Mouse (Mus musculus) C2C12 (cell line): ENCODE data around the gene Cluap1. TPM values are rescaled to one million over a fixed set of nuclear protein-coding genes. Genes with fewer than 3 reads are reported as not detected.

Source experiments
- H3K27me3 ChIP-seq: one replicate; pipeline ENCODE4 v1.6.1; 2011; ENCODE audit not compliant: control insufficient read depth, insufficient read depth, insufficient read length
- H3K36me3 ChIP-seq: one replicate; pipeline ENCODE4 v1.6.1; 2011; ENCODE audit not compliant: control insufficient read depth, insufficient read depth
- H3K4me3 ChIP-seq: one replicate; pipeline ENCODE4 v1.5.1; 2011; ENCODE audit warnings: mild to moderate bottlenecking, control low read depth; ENCODE audit not compliant: poor library complexity, insufficient read depth, severe bottlenecking
- H3K79me2 ChIP-seq: one replicate; pipeline ENCODE4 v1.6.1; 2011; ENCODE audit not compliant: control insufficient read depth, insufficient read depth
- H3K79me3 ChIP-seq: one replicate; pipeline ENCODE4 v1.6.1; 2011; ENCODE audit warnings: low read depth, control low read depth
- H3ac ChIP-seq: one replicate; pipeline ENCODE3; 2011; ENCODE audit warnings: low read depth; ENCODE audit not compliant: control insufficient read depth, insufficient read length
- CEBPB ChIP-seq: IDR thresholded peaks from one replicate; pipeline ENCODE4 v1.6.1; 2011; ENCODE audit warnings: low read depth, mild to moderate bottlenecking, control low read depth, moderate library complexity
- CTCF ChIP-seq: IDR thresholded peaks from one replicate; pipeline ENCODE4 v1.5.1; 2011; ENCODE audit not compliant: control insufficient read depth, insufficient read depth, insufficient read length
- FOSL1 ChIP-seq: IDR thresholded peaks from one replicate; pipeline ENCODE4 v1.8.0; 2011; ENCODE audit warnings: mild to moderate bottlenecking, low read length; ENCODE audit not compliant: poor library complexity, insufficient read depth, severe bottlenecking
- MAX ChIP-seq: IDR thresholded peaks from one replicate; pipeline ENCODE4 v1.6.1; 2011; ENCODE audit warnings: mild to moderate bottlenecking, control low read depth
- MYOD1 ChIP-seq: IDR thresholded peaks from one replicate; pipeline ENCODE4 v1.6.1; 2011; ENCODE audit warnings: low read depth; ENCODE audit not compliant: control insufficient read depth, insufficient read length
- MYOG ChIP-seq: IDR thresholded peaks from one replicate; pipeline ENCODE4 v1.6.1; 2011; ENCODE audit not compliant: control insufficient read depth, insufficient read length; ENCODE audit errors: extremely low read depth
- USF1 ChIP-seq: IDR thresholded peaks from one replicate; pipeline ENCODE4 v1.6.1; 2011; ENCODE audit warnings: low read depth, mild to moderate bottlenecking, control low read depth, moderate library complexity
- polyA plus RNA-seq: library from polyadenylated mRNA; unstranded; fragments of >200 nt; fragmentation: generic; extraction: Trizol; gene quantifications from one replicate; pipeline ENCODE4 v1.2.1, GENCODE M21; 2012; ENCODE audit warnings: missing spikeins

The Cluap1 gene
- polyA plus RNA-seq, 1 experiment: 7.7 TPM

GRCm38 (mm10) chr16:3896046-3896445 is 12.6 kb upstream of the Cluap1 start:
- Histone ChIP-seq H3K79me2 (peaks cover 17% of the 10 kb centered on the region), H3K36me3 (peaks cover 59% of the 10 kb centered on the region), H3ac (no peak overlapping the region), H3K27me3 (no peaks in the 10 kb centered on the region), H3K79me3 (peaks cover 3% of the 10 kb centered on the region), H3K4me3 (no peak overlapping the region)
- TF ChIP-seq CTCF (no peak), MYOD1 (no peak), MAX (no peak), USF1 (no peak)

GRCm38 (mm10) chr16:3896553-3896952 is 12.0 kb upstream of the Cluap1 start:
- Histone ChIP-seq H3ac (no peak overlapping the region), H3K4me3 (no peak overlapping the region), H3K27me3 (no peaks in the 10 kb centered on the region), H3K36me3 (peaks cover 64% of the 10 kb centered on the region), H3K79me3 (peaks cover 3% of the 10 kb centered on the region), H3K79me2 (peaks cover 12% of the 10 kb centered on the region)
- TF ChIP-seq MYOD1 (no peak), MAX (no peak), CTCF (no peak), MYOG (no peak)

GRCm38 (mm10) chr16:3907471-3907870 is 1.1 kb upstream of the Cluap1 start:
- H3K27me3 ChIP-seq: no peaks in the 10 kb centered on the region
- TF ChIP-seq CTCF (no peak), USF1 (no peak), CEBPB (no peak), MYOD1 (no peak), FOSL1 (no peak), MYOG (no peak), MAX (no peak)
- H3K79me3 ChIP-seq: peaks cover 5% of the 10 kb centered on the region
- peaks cover 18% of the 10 kb centered on the region for H3K79me2 ChIP-seq
- peaks cover 30% of the 10 kb centered on the region for H3K36me3 ChIP-seq
- no peak overlapping the region for H3ac ChIP-seq
- no peak overlapping the region for H3K4me3 ChIP-seq

GRCm38 (mm10) chr16:3909118-3909517 is 517 bp downstream of the Cluap1 start:
- Histone ChIP-seq H3ac (peak overlapping the region; percentile 89), H3K79me2 (peaks cover 18% of the 10 kb centered on the region), H3K4me3 (peak overlapping the region; percentile 35), H3K79me3 (peaks cover 5% of the 10 kb centered on the region), H3K27me3 (no peaks in the 10 kb centered on the region), H3K36me3 (peaks cover 15% of the 10 kb centered on the region)
- no peak for TF ChIP-seq MYOD1
- no peak for TF ChIP-seq USF1
- no peak for TF ChIP-seq MYOG
- TF ChIP-seq FOSL1: no peak
- TF ChIP-seq CEBPB: no peak
- TF ChIP-seq CTCF: no peak
- no peak for TF ChIP-seq MAX

GRCm38 (mm10) chr16:3920756-3921155 is 12.2 kb downstream of the Cluap1 start:
- Histone ChIP-seq H3K79me3 (no peaks in the 10 kb centered on the region), H3K79me2 (no peaks in the 10 kb centered on the region), H3ac (no peak overlapping the region), H3K4me3 (no peak overlapping the region), H3K27me3 (no peaks in the 10 kb centered on the region), H3K36me3 (peaks cover 42% of the 10 kb centered on the region)
- TF ChIP-seq CTCF: no peak
- no peak for TF ChIP-seq MYOG
- no peak for TF ChIP-seq CEBPB
- TF ChIP-seq MYOD1: no peak
- TF ChIP-seq FOSL1: no peak
- TF ChIP-seq MAX: no peak
- TF ChIP-seq USF1: no peak

- Histone ChIP-seq H3K79me3 (no peaks in the 10 kb centered on the region), H3K27me3 (no peaks in the 10 kb centered on the region), H3K4me3 (no peak overlapping the region), H3K36me3 (peaks cover 43% of the 10 kb centered on the region), H3K79me2 (no peaks in the 10 kb centered on the region), H3ac (no peak overlapping the region)
- TF ChIP-seq MYOD1 (no peak), CEBPB (no peak), USF1 (no peak), MYOG (no peak), FOSL1 (no peak), MAX (no peak)
Observed at GRCm38 (mm10) chr16:3923515-3923914, 14.9 kb downstream of the Cluap1 start.
